Comparison of ENCODE assay signal across 8 mouse cellular contexts in genomic region chr6:50309019-50309418, GRCm38 (mm10). TPM values are rescaled to one million over a fixed set of nuclear protein-coding genes. Genes with fewer than 3 reads are reported as not detected.
A peak's percentile ranks its signal among the peaks of the same experiment; 100 is the strongest.
DNase-seq lines count a peak whose midpoint lies in the region; ATAC-seq and TF ChIP-seq lines count a peak whose summit lies in the region.

No protein-coding gene starts in this region.

- no peak overlapping the region for H3K27ac ChIP-seq in heart, embryonic 12.5 days (ENCODE audit: poor library complexity, severe bottlenecking)
- H3K27ac ChIP-seq in forebrain, embryonic 15.5 days (replicated peaks), result no peak overlapping the region
- no peak overlapping the region for H3K27ac ChIP-seq in liver, postnatal 0 days (ENCODE audit: low read depth)

- TF ChIP-seq CTCF in liver, postnatal 0 days (IDR thresholded peaks at IDR 0.05; ENCODE audit: low read depth), result peak; percentile 50

- no peaks in the 10 kb centered on the region for H3K9me3 ChIP-seq in heart, embryonic 12.5 days (replicated peaks)
- H3K9me3 ChIP-seq in forebrain, embryonic 15.5 days, result no peaks in the 10 kb centered on the region
- no peaks in the 10 kb centered on the region for H3K9me3 ChIP-seq in liver, postnatal 0 days (ENCODE audit: low read length)

- peaks cover 9% of the 10 kb centered on the region for H3K36me3 ChIP-seq in heart, embryonic 12.5 days
- H3K36me3 ChIP-seq in forebrain, embryonic 15.5 days, result no peaks in the 10 kb centered on the region
- H3K36me3 ChIP-seq in liver, postnatal 0 days (replicated peaks; ENCODE audit: insufficient read depth, low read length), result no peaks in the 10 kb centered on the region

- H3K27me3 ChIP-seq in heart, embryonic 12.5 days (replicated peaks), result no peaks in the 10 kb centered on the region
- no peaks in the 10 kb centered on the region for H3K27me3 ChIP-seq in forebrain, embryonic 15.5 days
- no peaks in the 10 kb centered on the region for H3K27me3 ChIP-seq in liver, postnatal 0 days (ENCODE audit: insufficient read depth, low read length)

- peaks cover 6% of the 10 kb centered on the region for H3K4me1 ChIP-seq in heart, embryonic 12.5 days (replicated peaks)
- no peaks in the 10 kb centered on the region for H3K4me1 ChIP-seq in forebrain, embryonic 15.5 days
- no peaks in the 10 kb centered on the region for H3K4me1 ChIP-seq in liver, postnatal 0 days (ENCODE audit: insufficient read depth)

- peak; percentile 70 for DNase-seq in heart, postnatal 4 days
- peak; percentile 21 for DNase-seq in urinary bladder, postnatal 14 days (ENCODE audit: low spot score)
- no peak for DNase-seq in urinary bladder, adult 2 months (ENCODE audit: low spot score)
- DNase-seq in liver, postnatal 0 days, result no peak
- DNase-seq in thymus, postnatal 25 days, result peak; percentile 47
- DNase-seq in adrenal gland, postnatal 4 days (ENCODE audit: low spot score in 2 of 2), result no peak

- H3K4me2 ChIP-seq in heart, embryonic 12.5 days, result no peak overlapping the region
- no peak overlapping the region for H3K4me2 ChIP-seq in forebrain, embryonic 15.5 days (replicated peaks)
- H3K4me2 ChIP-seq in liver, postnatal 0 days (ENCODE audit: low read depth, low read length), result no peak overlapping the region

- no peak for TF ChIP-seq EP300 in liver, postnatal 0 days (IDR thresholded peaks at IDR 0.05; ENCODE audit: low read depth)

- 30% methylated on average over 6 of the region's 6 CpGs for WGBS in heart, embryonic 12.5 days
- WGBS in forebrain, embryonic 15.5 days, result 42% methylated on average over 6 of the region's 6 CpGs
- WGBS in liver, postnatal 0 days (ENCODE audit: insufficient replicate concordance), result 46% methylated on average over 6 of the region's 6 CpGs

- H3K9ac ChIP-seq in heart, embryonic 12.5 days, result no peak overlapping the region
- H3K9ac ChIP-seq in forebrain, embryonic 15.5 days (replicated peaks), result no peak overlapping the region
- H3K9ac ChIP-seq in liver, postnatal 0 days (replicated peaks), result no peak overlapping the region

- ATAC-seq in heart, embryonic 12.5 days (ENCODE audit: insufficient number of reproducible peaks, low FRiP score), result no peak
- ATAC-seq in forebrain, embryonic 15.5 days (replicated peaks), result 0 out of 2 replicates have a peak, but pooled peaks have one; percentile 46
- no peak for ATAC-seq in liver, postnatal 0 days

- H3K4me3 ChIP-seq in heart, embryonic 12.5 days, result no peak overlapping the region
- no peak overlapping the region for H3K4me3 ChIP-seq in forebrain, embryonic 15.5 days
- H3K4me3 ChIP-seq in liver, postnatal 0 days (ENCODE audit: low read depth, low read length), result no peak overlapping the region

RNA-seq across cellular contexts. Expression of gene Gsdme, which starts 45.4 kb away (rescaled TPM):
- under 1 TPM; 0.57 to 0.61 TPM for total RNA-seq in heart, postnatal 4 days (2021)
- 32.7 and 32.9 TPM in 2 replicates for polyA plus RNA-seq in heart, embryonic 12.5 days (2016; fragmentation: Nextera tagmentation; extraction: Ambion mirVana)
- 4.1 and 5.2 TPM in 2 replicates for polyA plus RNA-seq in urinary bladder, adult 2 months (2012; rRNA removed)
- polyA plus RNA-seq in forebrain, embryonic 15.5 days (2015; fragmentation: Nextera tagmentation; extraction: Ambion mirVana), result 77.2 and 82.7 TPM in 2 replicates
- 15.7 and 18.1 TPM in 2 replicates for polyA plus RNA-seq in liver, postnatal 0 days (2015; fragmentation: Nextera tagmentation; extraction: Ambion mirVana)
- total RNA-seq in adrenal gland, postnatal 4 days (2021), result 1 to 10 TPM; 4.3 to 5.0 TPM

Comparison
In these comparisons a context has a peak if more than half of its experiments do, and no peak if none do; other contexts are left out.
1. DNase-seq: peak in heart, postnatal 4 days (single experiment), urinary bladder, postnatal 14 days (single experiment) and thymus, postnatal 25 days (single experiment); none in urinary bladder, adult 2 months (single experiment), liver, postnatal 0 days (single experiment) and adrenal gland, postnatal 4 days (0 of 2).